ENCODE assay signal across 8 mouse cellular contexts in the genomic region with DNA sequence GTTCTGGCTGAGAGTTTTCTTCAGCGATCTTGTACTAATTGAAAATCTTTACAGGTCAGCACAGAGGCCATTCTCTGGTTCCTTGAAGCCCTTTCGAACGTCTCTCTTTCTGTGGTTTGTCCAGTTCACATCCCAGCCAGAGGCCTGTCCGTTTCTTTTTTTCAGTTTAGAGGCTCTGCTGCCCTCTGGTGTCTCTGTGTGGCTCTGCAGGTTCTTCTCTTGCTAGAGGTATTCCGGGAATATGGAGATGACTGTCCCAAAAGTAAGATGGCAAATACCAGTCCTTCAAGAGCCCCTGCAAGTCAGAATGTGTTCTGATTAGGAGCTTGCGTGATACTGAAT. TPM values are rescaled to one million over a fixed set of nuclear protein-coding genes. Genes with fewer than 3 reads are reported as not detected.
DNase-seq lines count a peak whose midpoint lies in the region; ATAC-seq and TF ChIP-seq lines count a peak whose summit lies in the region.

No protein-coding gene starts in this region.

- H3K79me2 ChIP-seq in liver, adult 2 months (ENCODE audit: control insufficient read depth, insufficient read depth, low read length) = no peaks in the 10 kb centered on the region

- H3K4me1 ChIP-seq in kidney, adult 2 months (ENCODE audit: control insufficient read depth, insufficient read depth, low read length) = no peaks in the 10 kb centered on the region
- no peaks in the 10 kb centered on the region for H3K4me1 ChIP-seq in liver, adult 2 months (ENCODE audit: control insufficient read depth, insufficient read depth, low read length)
- no peaks in the 10 kb centered on the region for H3K4me1 ChIP-seq in neural tube, embryonic 13.5 days (replicated peaks)

- TF ChIP-seq POLR2A in kidney, adult 2 months (IDR thresholded peaks at IDR 0.05; ENCODE audit: low read depth, low read length) = no peak
- no peak for TF ChIP-seq POLR2A in liver, adult 2 months (IDR thresholded peaks at IDR 0.05; ENCODE audit: extremely low read depth, insufficient read depth, low read length)

- H3K36me3 ChIP-seq in kidney, adult 2 months (ENCODE audit: control insufficient read depth, insufficient read depth, low read length) = no peaks in the 10 kb centered on the region
- no peaks in the 10 kb centered on the region for H3K36me3 ChIP-seq in liver, adult 2 months (ENCODE audit: control insufficient read depth, insufficient read depth, low read length)
- no peaks in the 10 kb centered on the region for H3K36me3 ChIP-seq in neural tube, embryonic 13.5 days

- DNase-seq in A20 (ENCODE audit: low read depth, low spot score) (peak; percentile 84), MEL-GATA-1-ER (ENCODE audit: extremely low read depth, low read depth) (peak; percentile 67)
- peak; percentile 61 for DNase-seq in cerebellum, adult 8-10 months
- DNase-seq in frontal cortex, postnatal 36 days (ENCODE audit: low spot score in 2 of 2) = peak; percentile 41 to 50
- peak; percentile 58 for DNase-seq in kidney, adult 2 months
- peak; percentile 58 for DNase-seq in liver, adult 2 months (ENCODE audit: extremely low read depth, low read depth, low spot score)
- peak; percentile 72 for DNase-seq in thymus, postnatal 4 days

- H3K4me3 ChIP-seq in kidney, adult 2 months (ENCODE audit: insufficient read depth, low read depth, low read length) = no peak overlapping the region
- H3K4me3 ChIP-seq in liver, adult 2 months (ENCODE audit: insufficient read depth, low read depth, low read length) = no peak overlapping the region
- no peak overlapping the region for H3K4me3 ChIP-seq in neural tube, embryonic 13.5 days

- H3K9me3 ChIP-seq in neural tube, embryonic 13.5 days = no peaks in the 10 kb centered on the region

- H3K27me3 ChIP-seq in kidney, adult 2 months (replicated peaks; ENCODE audit: control insufficient read depth, insufficient read depth, low read length) = no peaks in the 10 kb centered on the region
- no peaks in the 10 kb centered on the region; the same call in 1 of the 2 replicates for H3K27me3 ChIP-seq in liver, adult 2 months (ENCODE audit: control insufficient read depth, insufficient read depth, low read length)
- no peaks in the 10 kb centered on the region for H3K27me3 ChIP-seq in neural tube, embryonic 13.5 days

- TF ChIP-seq CTCF in kidney, adult 2 months (conservative IDR thresholded peaks at IDR 0.05; ENCODE audit: insufficient read depth, insufficient read length, low read depth, low read length) = peak; percentile 67
- TF ChIP-seq CTCF in liver, adult 2 months (IDR thresholded peaks at IDR 0.05; ENCODE audit: low read depth, low read length) = peak; percentile 45; the same call in 1 of the 2 replicates

- ATAC-seq in neural tube, embryonic 13.5 days (ENCODE audit: low read depth) = no peak

- H3K4me2 ChIP-seq in neural tube, embryonic 13.5 days = peak overlapping the region; percentile 22; the same call in 1 of the 2 replicates

- WGBS in kidney, adult 2 months = 20% methylated on average over 6 of the region's 6 CpGs
- WGBS in liver, adult 2 months = 19% methylated on average over 6 of the region's 6 CpGs
- WGBS in neural tube, embryonic 13.5 days = 21% methylated on average over 6 of the region's 6 CpGs

- no peak overlapping the region for H3K27ac ChIP-seq in kidney, adult 2 months (ENCODE audit: insufficient read depth, low read depth, low read length)
- H3K27ac ChIP-seq in liver, adult 2 months (replicated peaks; ENCODE audit: insufficient read depth, low read depth, low read length) = no peak overlapping the region
- no peak overlapping the region for H3K27ac ChIP-seq in neural tube, embryonic 13.5 days (replicated peaks)

- H3K9ac ChIP-seq in liver, adult 2 months (ENCODE audit: low read depth, low read length) = no peak overlapping the region
- H3K9ac ChIP-seq in neural tube, embryonic 13.5 days = no peak overlapping the region

RNA-seq across cellular contexts. Expression of a gene that starts 14.8 kb away (rescaled TPM):
- 0.39 and 0.74 TPM in 2 replicates for polyA plus RNA-seq in kidney, adult 2 months (2012; rRNA removed)
- total RNA-seq in liver, adult 2 months (2014; rRNA removed) = 0.28 and 0.40 TPM in 2 replicates
- polyA plus RNA-seq in liver, adult 2 months (2012; rRNA removed) = 0.07 and 0.37 TPM in 2 replicates
- 0.17 and 0.59 TPM in 2 replicates for polyA plus RNA-seq in neural tube, embryonic 13.5 days (2015; fragmentation: Nextera tagmentation; extraction: Ambion mirVana)

RNA-seq across cellular contexts. Expression of a gene that starts 36.4 kb away (rescaled TPM):
- 0.05 and 1.5 TPM in 2 replicates for polyA plus RNA-seq in kidney, adult 2 months (2012; rRNA removed)
- total RNA-seq in liver, adult 2 months (2014; rRNA removed) = 0.18 TPM in 1 of 2 replicates, not detected in the other
- polyA plus RNA-seq in liver, adult 2 months (2012; rRNA removed) = not detected in 2 replicates
- 0.67 and 1.5 TPM in 2 replicates for polyA plus RNA-seq in neural tube, embryonic 13.5 days (2015; fragmentation: Nextera tagmentation; extraction: Ambion mirVana)
